Mouse (Mus musculus): ENCODE data around the gene Dnah7a. TPM values are rescaled to one million over a fixed set of nuclear protein-coding genes. Genes with fewer than 3 reads are reported as not detected.
"Not testable (repeated sequence)": the region's sequence is repeated elsewhere in the genome, so short reads cannot be mapped to it uniquely, and the experiment has no call there.

Gene Dnah7a
- not detected for total RNA-seq (2022)

DNA sequence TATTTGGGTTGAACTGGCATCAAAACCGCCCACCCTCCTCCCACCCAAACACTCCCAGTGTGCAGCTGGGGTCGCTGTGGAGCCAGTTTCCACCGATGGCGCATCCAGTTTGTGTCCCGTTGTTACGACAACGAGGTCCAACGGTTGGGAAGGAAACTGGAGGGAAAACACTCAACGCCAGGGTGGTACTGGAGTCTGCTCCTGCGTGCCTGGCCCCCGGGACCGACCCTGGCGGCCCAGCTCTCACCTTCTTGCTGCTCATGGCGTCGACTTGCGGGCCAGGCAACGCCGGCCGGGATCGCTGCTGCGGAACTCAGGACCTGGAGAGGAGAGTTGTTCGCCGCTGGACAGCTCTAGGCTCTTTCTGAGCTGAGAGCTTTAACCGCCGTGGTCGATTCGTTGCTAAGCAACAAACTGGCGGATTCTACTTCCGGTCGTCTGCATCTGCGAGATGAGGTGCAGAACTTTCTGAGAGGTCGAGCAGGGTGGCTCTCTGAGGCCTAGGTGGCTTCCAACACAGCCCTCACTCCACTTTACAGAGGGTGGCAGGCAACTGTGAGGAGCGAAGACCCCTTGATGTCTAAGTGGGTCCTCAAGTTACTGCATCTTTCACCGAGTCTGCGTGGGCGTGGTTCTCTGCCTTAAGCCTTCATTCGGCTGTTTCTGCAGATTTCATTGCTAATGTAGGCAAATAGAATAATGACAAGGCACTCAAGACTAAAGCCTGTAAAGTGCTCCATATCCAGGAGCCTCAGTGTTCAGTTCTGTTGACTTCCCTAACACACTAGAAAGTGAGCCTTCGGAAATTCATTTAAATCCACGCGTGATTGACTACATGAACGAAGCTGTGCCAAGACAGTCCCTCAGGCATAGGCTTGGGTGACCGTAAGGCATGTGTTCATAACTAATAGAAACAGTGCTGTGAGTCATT lies at the start of gene Dnah7a:
Dnah7a (minus strand) TSS at position 354 of the 931 bp plus-strand sequence.
- no peak for DNase-seq (ENCODE audit: low spot score in 2 of 2)

DNA sequence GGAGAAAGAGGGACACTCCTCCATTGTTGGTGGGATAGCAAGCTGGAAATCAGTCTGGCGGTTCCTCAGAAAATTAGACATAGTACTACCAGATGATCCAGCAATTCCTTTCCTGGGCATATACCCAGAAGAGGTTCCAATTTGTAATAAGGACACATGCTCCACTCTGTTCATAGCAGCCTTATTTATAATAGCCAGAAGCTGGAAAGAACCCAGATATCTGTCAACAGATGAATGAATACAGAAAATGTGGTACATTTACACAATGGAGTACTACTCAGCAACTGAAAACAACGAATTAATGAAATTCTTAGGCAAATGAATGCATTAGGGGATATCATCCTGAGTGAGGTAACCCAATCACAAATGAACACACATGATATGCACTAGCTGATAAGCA lies 46.9 kb upstream of the Dnah7a start:
- not testable (repeated sequence) for DNase-seq (ENCODE audit: low spot score in 2 of 2)

DNA sequence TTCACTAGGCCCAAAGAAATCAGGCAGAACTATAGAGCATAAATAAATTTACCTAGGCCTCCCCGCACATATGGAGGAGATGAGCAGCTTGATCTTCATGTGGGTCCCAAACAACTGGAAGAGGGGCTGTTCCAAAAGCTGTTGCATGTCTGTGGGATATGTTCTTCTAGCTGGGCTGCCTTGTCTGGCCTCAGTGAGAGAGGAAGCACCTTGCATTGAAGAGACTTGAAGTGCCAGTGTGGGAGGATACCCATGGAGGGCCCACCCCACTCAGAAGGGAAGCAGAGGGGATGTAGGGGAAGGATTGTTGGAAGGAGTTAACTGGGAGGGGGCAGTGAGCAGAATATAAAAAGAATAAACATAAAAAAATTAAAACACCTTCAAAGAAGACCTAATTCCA lies 44.6 kb upstream of the Dnah7a start:
- DNase-seq (ENCODE audit: low spot score in 2 of 2): no peak

DNA sequence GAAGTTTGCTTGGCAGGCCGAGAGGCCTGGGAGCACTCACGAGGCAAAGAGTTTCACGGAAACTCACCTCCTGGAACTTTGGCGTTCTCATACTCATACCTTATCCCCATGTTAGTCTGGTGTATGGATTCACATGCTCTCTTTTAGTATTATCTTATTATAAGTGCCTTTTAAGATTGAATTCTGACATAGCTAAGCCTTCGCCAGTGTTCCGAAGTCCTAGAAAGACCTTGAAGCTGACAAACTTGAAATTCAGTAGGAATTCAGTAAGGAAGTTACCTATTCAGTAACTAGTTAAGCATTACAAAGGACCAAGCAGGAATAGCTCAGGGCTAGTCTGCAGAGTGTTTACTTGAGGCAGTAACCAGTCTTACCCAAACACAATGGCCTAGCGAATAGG lies 44.1 kb upstream of the Dnah7a start:
- not testable (repeated sequence) for DNase-seq (ENCODE audit: low spot score in 2 of 2)

DNA sequence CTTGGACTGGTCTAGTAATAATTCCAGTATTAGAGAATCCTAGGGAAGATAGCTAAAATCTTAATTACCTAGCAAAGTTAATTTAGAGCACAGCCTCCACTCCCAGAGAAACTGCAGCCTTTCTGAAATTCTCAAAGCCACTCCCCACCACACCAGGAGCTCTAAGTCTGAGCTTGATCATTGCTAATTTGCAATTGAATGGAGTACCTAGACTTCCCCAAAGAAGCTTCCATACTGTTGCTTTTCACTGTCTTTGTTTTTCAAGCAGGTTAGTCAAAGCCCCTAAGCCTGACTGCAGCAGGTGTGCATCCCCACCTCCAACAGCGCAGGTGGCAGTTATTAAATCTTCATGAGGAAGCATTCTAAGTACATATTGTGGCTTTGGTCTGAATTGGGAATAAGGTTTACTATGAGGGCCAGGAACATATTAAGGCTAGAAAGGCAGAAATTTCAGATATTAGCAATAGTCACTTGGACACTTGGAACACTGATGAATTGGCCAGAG lies 43.3 kb upstream of the Dnah7a start:
- DNase-seq (ENCODE audit: low spot score in 2 of 2): not testable (repeated sequence)

DNA sequence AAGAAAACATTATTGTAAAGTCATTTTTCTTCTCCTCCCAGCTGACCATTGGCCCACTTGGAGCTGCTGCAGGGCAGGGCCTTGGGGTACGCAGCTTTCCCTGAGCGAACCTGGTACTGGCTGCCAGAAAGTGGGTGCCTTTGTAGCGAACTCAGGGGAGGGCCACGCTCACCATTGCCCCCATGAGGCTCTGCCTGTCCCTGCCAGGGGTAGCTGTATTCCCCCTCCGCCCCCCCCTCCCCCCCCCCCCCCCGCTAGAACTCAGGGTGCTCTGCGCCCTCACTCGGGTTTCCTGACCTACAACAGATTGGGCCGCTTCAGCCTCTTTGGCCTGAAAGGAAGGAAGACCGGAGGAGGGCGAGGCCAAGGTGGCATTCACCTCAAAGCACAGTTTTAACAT lies 42.0 kb upstream of the Dnah7a start:
- DNase-seq (ENCODE audit: low spot score in 2 of 2): no peak

DNA sequence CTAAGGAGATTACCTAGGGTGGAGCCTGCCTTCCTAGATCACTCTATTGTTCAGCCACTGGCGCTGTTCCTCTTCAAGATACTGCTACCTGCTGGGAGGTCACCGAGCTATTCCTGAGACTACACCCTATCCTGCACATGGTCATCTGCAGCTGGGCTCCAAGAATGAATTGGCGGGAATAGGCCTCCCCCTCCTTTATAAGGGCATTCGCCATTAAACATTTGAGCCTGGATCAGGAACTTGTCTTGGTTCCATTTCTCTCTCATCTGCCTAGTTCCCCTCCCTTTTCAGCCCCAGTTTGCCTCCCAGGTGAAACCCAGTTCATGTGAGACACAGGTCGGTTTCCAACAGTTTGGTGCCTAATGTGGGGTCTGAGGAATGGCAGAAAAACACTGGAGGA lies 39.4 kb upstream of the Dnah7a start:
- DNase-seq (ENCODE audit: low spot score in 2 of 2): no peak

DNA sequence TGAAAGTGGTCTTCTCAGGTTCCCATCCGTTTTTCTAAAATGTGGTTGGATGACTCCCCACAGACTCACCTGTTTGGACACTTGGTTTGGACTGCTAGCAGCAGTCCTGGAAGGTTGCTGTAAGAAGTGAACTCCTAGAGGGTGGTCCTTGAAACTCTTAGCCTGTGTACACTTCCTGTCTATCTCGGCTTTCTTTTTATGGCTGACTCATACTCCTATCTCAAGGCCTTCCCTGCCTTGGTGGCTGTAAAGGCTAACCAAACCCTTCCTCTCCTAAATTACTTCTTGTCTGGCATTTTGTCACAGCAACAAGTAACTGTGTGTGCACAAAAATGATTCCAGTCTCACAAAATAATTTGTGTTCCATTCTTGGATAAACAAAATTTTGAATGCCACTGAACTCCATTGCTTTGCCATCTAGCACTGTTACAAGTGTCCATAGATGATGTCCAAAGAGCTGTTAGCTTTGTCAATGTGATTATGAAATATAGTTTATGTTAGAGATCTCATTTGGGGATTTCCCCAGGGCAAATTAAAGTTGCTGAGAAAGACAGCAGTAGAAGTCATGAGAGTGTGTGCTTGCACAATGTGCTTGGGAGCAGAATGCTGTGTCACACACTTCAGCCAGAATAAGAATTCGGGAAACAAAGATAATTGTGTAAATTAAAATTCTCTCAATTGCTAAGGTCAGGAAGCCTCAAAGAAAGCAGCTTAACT lies 35.3 kb upstream of the Dnah7a start:
- no peak for DNase-seq (ENCODE audit: low spot score in 2 of 2)

DNA sequence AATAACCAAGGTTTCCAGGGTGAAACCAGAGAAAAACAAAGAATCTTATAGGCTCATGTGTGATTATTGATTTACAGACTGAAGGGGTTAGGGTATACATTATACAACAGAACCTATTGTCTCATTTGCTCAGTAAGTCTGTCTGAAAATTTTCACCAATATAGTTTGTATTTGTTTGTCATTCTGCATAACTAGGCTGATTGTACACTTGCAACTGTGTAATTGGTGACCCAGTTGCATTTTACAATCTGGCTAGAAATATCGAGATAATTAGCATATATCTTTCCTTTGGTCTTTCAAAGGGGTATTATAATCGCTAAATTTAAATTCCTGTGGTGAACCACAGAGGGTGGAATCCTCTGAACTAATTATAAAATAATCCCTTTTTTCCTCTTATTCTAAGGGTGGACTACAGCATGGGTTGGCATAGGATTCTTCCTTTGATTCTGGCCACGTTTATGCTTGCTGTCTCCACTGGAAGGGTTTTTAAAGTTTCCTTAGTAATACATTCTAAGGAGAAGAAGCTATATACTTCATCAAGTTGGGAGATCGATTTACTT lies 34.3 kb upstream of the Dnah7a start:
- DNase-seq (ENCODE audit: low spot score in 2 of 2): no peak

DNA sequence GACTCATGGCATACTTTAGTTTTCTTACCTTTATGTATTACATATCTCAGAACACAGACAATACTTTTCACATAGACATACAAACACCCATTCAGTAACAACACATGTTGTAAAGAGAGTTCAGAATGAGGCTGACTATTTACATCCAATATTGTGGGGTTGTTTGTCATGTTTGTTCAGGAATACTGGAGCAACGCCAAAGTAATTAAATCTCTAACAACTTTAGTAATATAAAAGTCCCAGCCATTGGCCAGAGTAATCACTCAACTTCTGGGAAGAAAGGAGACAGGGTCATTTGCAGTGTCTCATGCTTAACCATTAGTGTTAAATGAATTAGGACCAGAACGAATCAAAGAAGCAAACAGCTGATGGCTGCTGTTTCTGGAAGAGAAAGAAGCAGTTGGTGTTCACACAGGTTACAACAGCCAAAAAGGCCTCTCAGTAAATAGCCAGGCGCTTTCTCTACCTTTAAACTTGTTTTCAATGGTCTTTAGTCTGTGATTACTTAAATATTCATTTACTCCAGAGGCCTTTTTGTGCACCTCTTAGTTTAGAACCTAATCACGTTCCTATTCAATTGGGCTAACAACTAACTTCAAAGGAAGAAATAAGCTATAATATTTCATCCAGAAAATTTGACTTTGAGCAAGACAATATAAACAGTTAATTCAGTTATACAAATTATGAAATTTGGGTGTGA lies 33.6 kb upstream of the Dnah7a start:
- not testable (repeated sequence) for DNase-seq (ENCODE audit: low spot score in 2 of 2)

DNA sequence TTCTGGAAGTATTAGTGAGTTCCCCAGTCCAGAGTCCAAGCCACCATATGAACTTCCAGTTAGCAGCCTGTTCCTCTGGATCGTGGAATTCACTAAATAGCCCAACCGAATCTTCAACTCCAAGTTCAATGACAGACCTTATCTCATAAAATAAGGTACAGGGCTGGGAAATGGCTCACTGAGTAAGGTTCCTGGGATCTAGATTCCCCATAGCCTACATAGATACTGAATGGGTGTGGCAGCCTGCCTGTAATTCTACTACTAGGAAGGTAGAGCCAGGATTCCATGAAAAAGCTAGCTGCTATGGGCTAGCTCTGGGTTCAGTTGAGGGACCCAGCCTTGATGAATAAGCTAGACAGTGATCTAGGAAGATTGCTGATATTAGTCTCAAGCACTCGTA lies 30.0 kb upstream of the Dnah7a start:
- no peak for DNase-seq (ENCODE audit: low spot score in 2 of 2)

DNA sequence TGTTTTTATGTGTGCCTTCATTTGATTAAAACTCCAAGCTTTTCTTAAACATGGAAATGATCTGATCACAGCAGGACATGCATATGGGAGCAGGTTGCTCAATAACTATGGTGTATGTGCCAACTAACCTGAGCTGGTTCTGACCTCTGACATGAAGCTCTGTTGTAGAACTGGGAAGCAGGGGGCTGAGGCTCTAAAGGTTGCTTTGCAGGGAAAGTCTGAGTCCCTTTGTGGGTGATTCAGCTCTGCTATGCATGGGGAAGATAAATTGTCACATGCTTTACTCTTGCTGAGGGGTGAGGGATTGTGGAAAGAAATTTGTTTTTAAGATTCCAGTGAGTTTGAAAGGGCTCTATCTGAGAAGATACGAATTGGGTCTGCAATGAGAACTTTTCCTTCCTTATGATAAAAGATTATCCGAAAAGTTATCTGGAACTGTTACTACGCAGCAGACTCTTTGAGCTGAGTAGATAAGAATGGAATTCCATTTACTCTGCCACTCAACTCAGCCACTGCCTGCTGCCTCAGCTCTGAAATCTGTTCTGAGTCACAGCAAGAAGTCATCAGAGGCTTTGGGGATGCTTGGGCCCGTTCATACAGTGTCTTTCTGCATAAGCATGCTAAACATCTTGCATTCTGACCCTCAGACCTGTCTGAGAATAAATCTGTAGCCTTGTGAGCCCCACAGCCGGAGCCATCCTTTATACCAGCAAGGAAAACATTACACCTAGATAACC lies 22.1 kb upstream of the Dnah7a start:
- DNase-seq (ENCODE audit: low spot score in 2 of 2): no peak

DNA sequence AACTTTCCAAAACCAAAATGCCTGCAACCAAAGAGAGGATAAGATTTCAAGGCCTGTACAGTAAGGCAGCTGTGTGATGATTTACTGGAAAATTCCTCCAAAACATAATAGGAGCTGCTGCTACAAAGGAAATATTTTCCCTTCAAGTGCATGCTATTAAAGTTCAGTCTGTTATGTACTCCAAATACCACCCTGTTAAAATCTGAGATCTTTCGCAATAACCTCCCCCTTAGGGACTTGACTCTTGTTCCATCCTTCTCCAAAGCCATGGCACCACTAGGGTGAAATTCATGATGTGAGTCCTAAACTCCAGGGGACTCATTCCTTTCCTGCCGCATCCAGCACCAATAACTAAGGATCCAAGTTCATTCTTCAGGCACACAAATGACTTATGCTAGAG lies 20.3 kb upstream of the Dnah7a start:
- DNase-seq (ENCODE audit: low spot score in 2 of 2): no peak

DNA sequence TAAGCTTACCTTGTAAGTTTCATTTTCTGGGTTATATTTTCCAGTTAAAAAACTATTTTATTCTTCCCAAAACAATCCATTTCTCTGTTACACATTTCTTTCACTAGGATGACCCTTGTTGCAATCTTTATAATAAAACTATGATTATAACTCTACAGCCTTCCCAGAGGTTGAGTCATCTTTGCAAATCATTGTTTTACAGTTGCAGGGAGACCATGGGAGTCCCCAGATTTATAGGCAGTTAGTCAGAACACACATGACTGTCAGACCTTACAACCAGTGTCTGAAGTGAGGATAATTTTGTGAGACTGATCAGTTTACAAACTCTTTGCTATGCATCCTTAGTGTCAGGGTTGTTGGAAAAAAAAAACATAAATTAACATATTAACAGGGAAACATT lies 14.8 kb upstream of the Dnah7a start:
- DNase-seq (ENCODE audit: low spot score in 2 of 2): no peak

DNA sequence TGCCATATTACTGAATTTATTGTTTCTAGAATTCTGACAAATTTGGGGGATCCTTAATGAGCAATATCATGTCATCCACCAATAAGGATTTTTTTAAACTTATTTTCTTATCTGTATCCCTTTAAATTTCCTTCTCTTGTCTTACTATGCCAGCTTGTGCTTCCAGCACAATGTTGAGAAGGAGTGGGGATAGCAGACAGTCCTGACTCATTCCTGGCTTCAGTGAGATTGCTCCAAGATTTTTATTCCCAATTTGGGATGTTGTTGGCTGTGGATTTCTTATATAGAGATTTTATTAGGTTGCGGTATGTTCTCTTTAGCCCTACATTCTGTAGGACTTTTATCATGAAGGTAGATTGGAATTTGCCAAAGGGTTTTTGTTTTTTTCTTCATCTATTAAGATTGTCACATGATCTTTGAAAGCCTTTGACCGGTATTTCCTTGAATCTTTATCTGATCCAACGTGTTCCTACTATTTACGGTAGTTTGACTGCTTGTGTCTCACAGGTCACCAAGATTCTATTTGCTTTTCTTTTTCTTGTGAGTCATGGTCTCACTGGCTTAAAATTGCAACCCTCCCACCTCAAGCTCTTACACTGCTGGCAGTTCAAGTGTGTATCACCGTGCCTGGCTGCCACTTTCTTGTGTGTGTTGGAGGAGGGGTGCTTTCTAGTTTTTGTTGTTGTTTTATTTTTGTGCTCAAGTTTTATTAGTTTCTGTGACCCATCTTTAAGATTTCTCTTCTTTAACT lies 14.2 kb upstream of the Dnah7a start:
- DNase-seq (ENCODE audit: low spot score in 2 of 2): no peak

DNA sequence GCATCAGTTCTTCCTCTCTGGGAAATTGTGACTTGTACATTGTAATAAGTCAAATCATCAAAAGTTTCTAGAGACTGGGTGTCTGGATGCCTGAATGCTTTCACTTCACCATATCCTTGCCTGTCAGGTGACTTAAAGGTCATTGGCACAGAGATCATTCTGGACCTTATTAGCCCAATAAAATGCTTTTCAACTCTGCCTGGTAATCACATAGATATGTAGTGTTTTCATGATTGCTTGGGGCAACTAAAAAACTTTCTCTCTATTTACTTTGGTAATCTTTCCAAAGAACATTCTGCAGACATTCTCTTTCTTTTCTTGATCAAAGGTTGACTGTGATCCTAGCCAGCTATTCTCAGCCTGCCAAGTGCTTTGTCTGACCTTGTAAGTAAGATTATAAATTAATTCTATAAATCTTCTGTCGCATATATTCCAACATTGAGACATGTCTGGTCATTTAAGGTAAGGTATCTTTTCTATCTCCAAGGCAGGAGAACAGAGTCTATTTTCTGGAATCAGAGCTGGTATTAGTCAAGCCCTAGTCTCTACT lies 9.5 kb upstream of the Dnah7a start:
- no peak for DNase-seq (ENCODE audit: low spot score in 2 of 2)

DNA sequence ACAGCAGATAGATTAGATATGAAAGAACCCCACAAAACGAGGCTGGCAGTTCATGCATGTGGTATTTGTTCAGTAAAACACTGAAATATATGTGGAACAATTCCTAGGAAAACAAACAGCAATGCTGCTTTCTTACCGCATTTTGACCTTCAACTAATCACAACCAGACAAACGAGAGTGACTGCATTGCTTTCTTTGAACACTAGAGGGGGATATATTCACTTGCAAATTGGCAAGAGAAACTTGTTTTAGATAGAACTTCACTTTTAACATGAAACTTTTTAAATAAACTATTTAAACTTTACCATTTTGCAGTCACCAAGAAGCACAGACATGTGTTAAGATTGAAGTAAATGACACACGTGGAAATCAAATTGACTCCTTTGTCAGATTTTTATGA lies 8.9 kb upstream of the Dnah7a start:
- no peak for DNase-seq (ENCODE audit: low spot score in 2 of 2)

DNA sequence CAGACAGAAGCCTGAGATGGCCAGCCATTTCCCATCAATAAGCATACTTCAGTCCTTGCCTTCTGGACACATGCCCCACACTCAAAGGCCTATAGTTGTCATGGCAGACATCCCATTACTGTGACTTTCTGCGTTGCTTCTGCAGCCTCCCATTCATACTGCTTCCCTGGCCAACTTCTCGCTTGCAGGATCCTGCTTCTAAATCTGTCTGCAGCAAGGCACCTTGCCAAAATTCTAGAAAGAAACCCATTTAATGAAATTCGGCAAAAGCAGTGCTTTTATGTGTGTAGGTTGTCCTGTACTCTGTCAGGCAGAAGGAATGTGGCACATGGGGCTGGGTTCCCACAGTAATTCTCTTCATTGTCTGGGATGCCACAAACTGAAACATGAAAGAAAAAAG lies 6.8 kb upstream of the Dnah7a start:
- not testable (repeated sequence) for DNase-seq (ENCODE audit: low spot score in 2 of 2)

DNA sequence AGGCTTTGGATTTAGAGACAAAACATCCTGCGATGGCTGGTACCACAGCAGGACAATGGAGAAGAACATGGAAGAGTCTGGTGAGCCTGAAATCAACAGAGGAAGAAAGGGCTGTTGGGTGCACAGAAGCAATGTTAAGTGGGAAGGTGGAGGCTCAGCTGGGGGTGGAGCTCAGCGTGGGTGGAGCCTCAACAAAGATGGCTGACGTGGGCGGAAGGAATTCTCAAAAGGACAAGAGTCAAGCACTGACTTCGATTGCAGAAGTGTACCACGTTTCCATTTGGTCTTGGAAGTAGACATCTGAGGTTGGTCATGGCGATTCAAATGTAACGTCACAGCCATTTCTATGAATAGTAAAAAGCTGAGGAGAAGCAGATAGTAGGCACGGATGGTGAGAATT lies 4.5 kb upstream of the Dnah7a start:
- DNase-seq (ENCODE audit: low spot score in 2 of 2): no peak

DNA sequence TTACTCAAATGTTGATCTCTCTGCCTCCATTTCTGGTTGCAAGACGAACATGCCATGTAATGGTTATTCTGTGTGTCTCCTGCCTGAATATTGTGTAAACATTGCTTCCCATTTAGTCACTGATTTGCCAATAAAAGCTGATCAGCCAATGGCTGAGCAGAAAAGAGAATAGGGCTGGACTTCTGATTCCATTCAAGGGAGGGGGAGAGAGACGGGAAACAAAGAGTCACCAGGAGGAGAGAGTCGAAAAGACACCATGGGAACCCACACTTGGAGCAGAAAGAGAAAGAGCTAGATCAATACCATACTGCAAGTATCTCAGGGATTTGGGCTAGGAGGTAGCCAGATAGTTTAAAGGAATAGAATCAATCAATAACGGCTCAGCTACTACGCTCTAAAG lies 3.0 kb upstream of the Dnah7a start:
- DNase-seq (ENCODE audit: low spot score in 2 of 2): not testable (repeated sequence)
